Mouse (Mus musculus): ENCODE results near the gene Gm48552. TPM values are rescaled to one million over a fixed set of nuclear protein-coding genes. Genes with fewer than 3 reads are reported as not detected.
A peak's percentile ranks its signal among the peaks of the same experiment; 100 is the strongest.

Gene Gm48552
- polyA plus RNA-seq, 1 experiment from 2014 or later = 1.6 TPM

DNA sequence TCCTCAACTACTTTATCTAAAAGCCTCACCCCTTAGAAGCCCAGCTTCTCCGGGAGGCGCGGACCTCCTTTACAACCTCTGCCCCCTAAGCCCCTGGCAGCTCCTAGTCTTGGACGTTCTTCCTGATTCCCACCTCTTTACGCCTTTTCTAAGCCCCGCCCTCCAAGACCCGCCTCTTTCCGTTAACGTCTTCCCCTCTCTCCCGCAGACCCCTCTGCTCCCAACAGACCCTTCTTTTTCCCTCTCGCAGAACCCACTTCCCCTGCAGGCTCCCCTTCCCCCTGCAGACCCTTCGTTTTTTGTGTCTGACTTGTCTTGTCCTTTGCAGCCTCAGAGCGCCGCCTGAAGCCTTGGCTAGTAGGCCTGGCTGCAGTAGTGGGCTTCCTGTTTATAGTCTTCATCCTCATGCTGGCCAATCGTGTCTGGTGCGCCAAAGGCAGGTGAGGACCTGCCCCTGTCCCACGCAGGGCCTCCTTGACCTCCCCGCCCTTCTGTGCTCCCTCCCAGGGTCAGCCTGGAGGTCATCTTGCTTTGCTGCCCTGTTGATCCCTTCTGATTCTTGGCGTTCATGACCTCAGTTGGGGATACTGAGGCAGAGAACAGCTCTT lies 4.8 kb downstream of the Gm48552 start:
- no peaks in the 10 kb centered on the region for H3K9me3 ChIP-seq (replicated peaks)
- peaks cover 48% of the 10 kb centered on the region for H3K4me1 ChIP-seq
- H3K27ac ChIP-seq = peak overlapping the region; percentile 76
- peak overlapping the region; percentile 40 for H3K9ac ChIP-seq
- ATAC-seq (replicated peaks; ENCODE audit: low FRiP score) = no peak
- H3K4me3 ChIP-seq (replicated peaks) = peak overlapping the region; percentile 36
- no peaks in the 10 kb centered on the region for H3K27me3 ChIP-seq
- peaks cover 19% of the 10 kb centered on the region for H3K36me3 ChIP-seq
- peak overlapping the region; percentile 66 for H3K4me2 ChIP-seq
- 5% methylated on average over 19 of the region's 19 CpGs for WGBS

DNA sequence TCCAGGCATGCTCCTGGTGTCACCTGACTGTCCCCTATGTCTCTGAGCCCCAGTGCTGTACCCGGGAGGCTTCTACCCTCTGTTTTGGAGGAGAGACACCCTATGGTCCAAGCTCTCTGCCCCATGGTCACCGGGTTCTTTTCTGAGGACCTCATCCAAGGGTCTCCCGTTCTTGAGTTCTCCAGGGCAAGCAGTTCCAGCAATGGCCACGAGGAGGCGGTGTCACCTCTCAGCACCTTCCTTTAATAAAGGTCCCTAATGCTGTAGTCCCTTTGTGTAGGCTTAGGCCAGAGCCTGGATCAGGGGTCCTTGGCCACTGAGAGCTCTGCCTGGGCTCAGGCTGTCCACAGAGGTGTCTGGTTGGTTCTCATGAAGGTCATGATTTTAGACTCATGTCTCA lies 6.3 kb downstream of the Gm48552 start:
- no peak for ATAC-seq (replicated peaks; ENCODE audit: low FRiP score)
- no peak overlapping the region for H3K4me3 ChIP-seq (replicated peaks)
- no peaks in the 10 kb centered on the region for H3K9me3 ChIP-seq (replicated peaks)
- peaks cover 24% of the 10 kb centered on the region for H3K36me3 ChIP-seq
- peaks cover 42% of the 10 kb centered on the region for H3K4me1 ChIP-seq
- no peak overlapping the region for H3K4me2 ChIP-seq
- H3K27ac ChIP-seq = 0 out of 2 replicates have a peak overlapping the region, but pooled peaks have one; percentile 29
- H3K9ac ChIP-seq = no peak overlapping the region
- H3K27me3 ChIP-seq = no peaks in the 10 kb centered on the region
- 16% methylated on average over 5 of the region's 5 CpGs for WGBS

DNA sequence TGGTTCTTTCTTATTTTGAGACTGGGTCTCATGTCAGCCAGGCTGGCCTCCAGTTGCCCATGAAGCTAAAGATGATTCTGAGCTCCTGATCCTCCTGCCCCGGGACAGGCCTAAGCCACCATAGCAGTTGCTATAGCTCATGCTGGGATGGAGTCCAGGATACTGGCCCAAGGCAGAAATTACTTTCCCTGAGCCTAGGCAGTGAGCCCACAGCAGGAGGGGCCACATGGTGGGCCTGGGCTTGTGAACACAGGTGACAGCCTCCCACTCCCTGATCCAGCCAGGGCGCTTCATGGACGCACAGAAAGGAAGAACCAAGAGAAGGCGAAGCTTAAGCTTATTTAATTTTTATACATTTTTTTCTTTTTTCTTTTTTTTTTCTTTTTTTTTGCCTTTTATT lies 7.1 kb downstream of the Gm48552 start:
- no peak overlapping the region for H3K9ac ChIP-seq
- H3K4me3 ChIP-seq (replicated peaks) = no peak overlapping the region
- no peaks in the 10 kb centered on the region for H3K27me3 ChIP-seq
- peaks cover 28% of the 10 kb centered on the region for H3K36me3 ChIP-seq
- H3K4me1 ChIP-seq = peaks cover 47% of the 10 kb centered on the region
- 0 out of 2 replicates have a peak overlapping the region, but pooled peaks have one; percentile 14 for H3K27ac ChIP-seq
- no peak overlapping the region for H3K4me2 ChIP-seq
- no peaks in the 10 kb centered on the region for H3K9me3 ChIP-seq (replicated peaks)
- 88% methylated on average over 4 of the region's 4 CpGs for WGBS
- no peak for ATAC-seq (replicated peaks; ENCODE audit: low FRiP score)

DNA sequence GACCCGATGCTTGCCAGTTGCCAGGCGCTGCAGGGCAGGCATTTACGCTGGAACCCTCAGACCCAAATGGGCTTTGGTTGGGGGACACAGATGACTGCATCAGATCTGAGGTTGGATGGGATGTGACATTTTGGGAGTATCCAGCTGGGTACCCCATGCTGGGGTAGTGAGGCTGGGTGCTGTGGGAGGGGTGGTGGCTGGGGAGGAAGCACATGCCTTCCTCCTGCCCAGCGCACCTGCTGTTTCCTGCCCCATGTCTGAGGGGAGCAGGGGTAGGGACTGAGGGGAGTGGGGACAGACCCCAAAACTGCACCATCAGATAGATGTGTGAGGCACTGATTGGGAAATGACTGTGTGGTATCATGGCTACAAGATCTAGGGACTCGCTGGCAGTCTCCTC lies 7.9 kb downstream of the Gm48552 start:
- ATAC-seq (replicated peaks; ENCODE audit: low FRiP score) = no peak
- no peak overlapping the region for H3K4me2 ChIP-seq
- 75% methylated on average over 5 of the region's 5 CpGs for WGBS
- peaks cover 31% of the 10 kb centered on the region for H3K36me3 ChIP-seq
- H3K4me3 ChIP-seq (replicated peaks) = no peak overlapping the region
- 0 out of 2 replicates have a peak overlapping the region, but pooled peaks have one; percentile 14 for H3K27ac ChIP-seq
- no peak overlapping the region for H3K9ac ChIP-seq
- H3K27me3 ChIP-seq = no peaks in the 10 kb centered on the region
- peaks cover 56% of the 10 kb centered on the region for H3K4me1 ChIP-seq
- no peaks in the 10 kb centered on the region for H3K9me3 ChIP-seq (replicated peaks)

DNA sequence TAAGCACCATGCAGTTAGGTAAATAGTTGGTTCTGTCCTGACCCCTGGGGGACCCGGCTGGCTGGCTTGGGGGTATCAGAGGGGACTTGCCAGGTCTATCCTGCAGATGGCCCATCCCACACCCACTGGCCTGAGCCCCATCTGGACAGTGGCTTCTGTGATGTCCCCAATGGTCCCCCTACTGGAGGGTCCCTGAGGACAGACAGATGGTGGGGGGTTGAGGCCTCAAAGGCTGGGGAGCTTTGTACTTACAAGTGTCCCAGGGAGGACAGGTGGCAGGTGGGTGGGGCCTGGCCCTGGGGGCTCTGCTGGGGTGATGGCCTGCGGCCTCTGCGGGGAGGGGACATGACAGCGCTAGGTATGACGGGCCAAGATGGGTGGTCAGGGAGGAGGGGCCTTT lies 10.5 kb downstream of the Gm48552 start:
- ATAC-seq (replicated peaks; ENCODE audit: low FRiP score) = no peak
- no peaks in the 10 kb centered on the region for H3K27me3 ChIP-seq
- no peak overlapping the region for H3K9ac ChIP-seq
- no peak overlapping the region for H3K4me3 ChIP-seq (replicated peaks)
- WGBS = 78% methylated on average over 5 of the region's 5 CpGs
- H3K4me1 ChIP-seq = peaks cover 60% of the 10 kb centered on the region
- H3K9me3 ChIP-seq (replicated peaks) = no peaks in the 10 kb centered on the region
- peaks cover 42% of the 10 kb centered on the region for H3K36me3 ChIP-seq
- H3K4me2 ChIP-seq = no peak overlapping the region
- no peak overlapping the region for H3K27ac ChIP-seq

DNA sequence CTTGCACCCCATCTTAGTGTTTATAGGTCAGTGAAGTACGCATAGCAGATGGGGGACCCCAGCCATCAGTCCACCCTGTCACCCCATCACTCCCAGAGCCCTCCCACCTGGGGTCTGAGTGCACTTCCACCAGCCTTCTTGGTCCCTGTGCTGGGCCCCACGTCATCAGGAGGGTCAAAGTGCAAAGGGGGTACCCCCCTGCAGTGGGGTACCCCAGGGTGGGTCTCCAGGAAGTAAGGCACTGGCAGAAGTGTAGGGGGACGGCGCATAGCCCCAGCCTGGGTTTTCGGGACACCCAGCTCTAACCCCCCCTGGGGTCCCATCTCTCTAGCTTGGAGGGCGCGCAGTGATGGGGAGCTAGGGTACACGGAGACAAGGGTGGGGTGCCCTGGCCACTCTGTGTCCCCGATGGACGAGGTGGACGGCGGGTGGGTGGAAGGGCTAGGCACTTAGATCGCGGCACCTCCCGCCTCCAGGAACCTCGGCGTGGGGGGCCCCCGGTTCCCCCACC lies 11.0 kb downstream of the Gm48552 start:
- H3K9ac ChIP-seq = no peak overlapping the region
- 86% methylated on average over 18 of the region's 18 CpGs for WGBS
- no peak overlapping the region for H3K4me3 ChIP-seq (replicated peaks)
- ATAC-seq (replicated peaks; ENCODE audit: low FRiP score) = no peak
- no peak overlapping the region for H3K27ac ChIP-seq
- H3K9me3 ChIP-seq (replicated peaks) = no peaks in the 10 kb centered on the region
- peaks cover 48% of the 10 kb centered on the region for H3K36me3 ChIP-seq
- H3K4me1 ChIP-seq = peaks cover 65% of the 10 kb centered on the region
- H3K4me2 ChIP-seq = no peak overlapping the region
- H3K27me3 ChIP-seq = no peaks in the 10 kb centered on the region

DNA sequence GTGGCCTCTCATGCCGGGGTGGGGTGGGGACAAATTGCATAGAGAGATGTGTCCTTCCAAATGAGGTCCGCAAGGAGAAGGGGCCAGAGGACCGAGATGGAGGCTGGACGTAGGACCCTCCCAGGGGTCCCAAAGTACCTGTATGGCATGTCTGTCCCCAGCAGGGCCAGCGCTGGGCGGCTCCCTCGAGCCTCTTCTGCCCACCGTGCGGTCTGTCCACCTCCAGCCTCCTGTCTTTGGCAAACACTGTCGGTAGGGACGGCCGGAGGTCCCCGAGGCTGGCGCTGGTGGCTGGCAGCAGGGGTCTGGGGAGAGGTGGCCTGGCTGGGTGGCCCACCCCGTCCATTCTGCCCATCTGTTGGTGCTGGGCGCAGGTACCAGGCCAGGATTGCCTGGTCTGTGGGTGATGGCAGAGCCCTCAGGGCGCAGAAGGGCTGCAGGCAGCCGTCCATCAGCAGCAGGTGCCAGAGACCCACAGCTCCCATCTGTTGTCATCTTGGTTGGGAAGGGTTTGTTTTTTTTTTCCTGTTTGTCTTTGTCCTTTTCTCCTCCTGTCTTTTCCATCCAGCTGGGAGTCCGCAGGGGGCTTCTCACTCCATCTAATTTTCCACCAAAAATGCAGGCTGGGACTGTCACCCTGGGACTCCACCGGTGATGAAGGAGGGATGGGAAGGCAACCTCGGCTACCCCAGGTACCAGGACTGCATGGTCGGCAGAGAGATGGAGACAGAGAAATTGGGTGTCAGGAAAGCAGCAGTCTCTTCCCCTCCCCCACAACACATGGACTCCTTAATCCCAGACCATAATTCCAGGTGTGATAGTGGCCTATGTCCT lies 11.8 kb downstream of the Gm48552 start:
- 64% methylated on average over 22 of the region's 22 CpGs for WGBS
- no peak for ATAC-seq (replicated peaks; ENCODE audit: low FRiP score)
- no peak overlapping the region for H3K9ac ChIP-seq

DNA sequence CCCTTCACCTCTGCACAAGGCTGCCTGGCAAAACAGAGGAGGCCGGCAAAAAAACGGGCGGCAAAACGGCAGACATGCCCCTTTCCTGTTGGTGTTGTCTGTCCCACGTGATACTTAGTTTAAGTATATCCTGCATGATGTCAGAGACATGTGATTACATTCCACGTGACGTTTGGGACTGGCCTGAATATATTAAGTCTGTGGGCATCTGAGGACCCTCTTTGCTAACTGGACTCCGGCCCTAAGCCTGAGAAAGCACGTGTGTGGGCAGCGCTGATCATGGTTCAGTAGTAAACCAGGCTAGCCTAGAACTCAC lies 12.4 kb downstream of the Gm48552 start:
- peak; percentile 0; the same call in 1 of the 2 replicates for ATAC-seq (replicated peaks; ENCODE audit: low FRiP score)
- Histone ChIP-seq H3K36me3 (peaks cover 60% of the 10 kb centered on the region), H3K27ac (peak overlapping the region; percentile 96), H3K4me3 (replicated peaks) (0 out of 2 replicates have a peak overlapping the region, but pooled peaks have one; percentile 27), H3K4me1 (peaks cover 71% of the 10 kb centered on the region), H3K4me2 (peak overlapping the region; percentile 50; the same call in 1 of the 2 replicates), H3K9ac (no peak overlapping the region), H3K27me3 (no peaks in the 10 kb centered on the region), H3K9me3 (replicated peaks) (no peaks in the 10 kb centered on the region)
- WGBS = 33% methylated on average over 10 of the region's 10 CpGs

More for the DNA sequence above, 11.8 kb downstream of the Gm48552 start:
- H3K4me1 ChIP-seq = peaks cover 70% of the 10 kb centered on the region
- H3K27me3 ChIP-seq = no peaks in the 10 kb centered on the region
- peaks cover 54% of the 10 kb centered on the region for H3K36me3 ChIP-seq
- no peaks in the 10 kb centered on the region for H3K9me3 ChIP-seq (replicated peaks)
- no peak overlapping the region for H3K4me2 ChIP-seq
- no peak overlapping the region for H3K4me3 ChIP-seq (replicated peaks)
- peak overlapping the region; percentile 96; the same call in 1 of the 2 replicates for H3K27ac ChIP-seq

DNA sequence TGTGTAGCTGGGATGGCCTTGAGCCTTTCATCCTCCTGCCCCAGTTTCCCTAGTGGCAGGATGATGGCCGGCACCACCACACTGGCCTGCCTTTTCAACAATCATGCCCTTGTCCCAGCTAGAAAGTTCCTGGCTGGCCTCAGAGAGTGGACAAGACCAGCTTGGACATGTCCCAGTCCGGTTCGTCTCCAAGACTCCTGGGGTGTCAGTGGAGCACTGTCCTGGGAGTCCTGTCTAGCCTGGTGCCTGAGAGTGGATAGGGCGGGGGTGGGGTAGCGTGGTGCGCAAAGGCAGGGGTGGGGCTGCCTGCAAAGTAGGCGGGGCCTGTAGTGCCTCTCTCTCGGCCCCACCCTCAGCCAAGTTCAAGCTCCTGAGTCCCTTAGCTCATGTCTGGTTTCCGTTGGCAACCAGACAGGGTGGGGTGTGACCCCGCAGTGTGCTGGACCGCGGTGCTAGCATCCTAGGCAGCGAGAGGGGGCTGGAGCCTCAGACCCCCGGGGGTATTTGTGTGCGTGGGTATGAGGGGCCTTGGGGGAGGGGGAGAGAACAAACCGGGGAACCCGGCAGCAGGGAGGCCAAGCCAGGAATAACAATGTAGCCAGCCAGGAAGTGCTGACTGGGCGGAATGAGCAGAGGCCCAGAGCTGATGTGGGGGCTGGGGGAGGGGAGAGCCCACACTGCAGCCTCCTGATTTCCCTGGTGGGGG lies 12.9 kb downstream of the Gm48552 start:
- H3K4me3 ChIP-seq (replicated peaks) = peak overlapping the region; percentile 27
- H3K27me3 ChIP-seq = no peaks in the 10 kb centered on the region
- peak; percentile 83 for ATAC-seq (replicated peaks; ENCODE audit: low FRiP score)
- H3K9ac ChIP-seq = no peak overlapping the region
- peak overlapping the region; percentile 96 for H3K27ac ChIP-seq
- peaks cover 65% of the 10 kb centered on the region for H3K36me3 ChIP-seq
- H3K4me1 ChIP-seq = peaks cover 70% of the 10 kb centered on the region
- WGBS = 9% methylated on average over 18 of the region's 18 CpGs
- H3K4me2 ChIP-seq = peak overlapping the region; percentile 50
- H3K9me3 ChIP-seq (replicated peaks) = no peaks in the 10 kb centered on the region

DNA sequence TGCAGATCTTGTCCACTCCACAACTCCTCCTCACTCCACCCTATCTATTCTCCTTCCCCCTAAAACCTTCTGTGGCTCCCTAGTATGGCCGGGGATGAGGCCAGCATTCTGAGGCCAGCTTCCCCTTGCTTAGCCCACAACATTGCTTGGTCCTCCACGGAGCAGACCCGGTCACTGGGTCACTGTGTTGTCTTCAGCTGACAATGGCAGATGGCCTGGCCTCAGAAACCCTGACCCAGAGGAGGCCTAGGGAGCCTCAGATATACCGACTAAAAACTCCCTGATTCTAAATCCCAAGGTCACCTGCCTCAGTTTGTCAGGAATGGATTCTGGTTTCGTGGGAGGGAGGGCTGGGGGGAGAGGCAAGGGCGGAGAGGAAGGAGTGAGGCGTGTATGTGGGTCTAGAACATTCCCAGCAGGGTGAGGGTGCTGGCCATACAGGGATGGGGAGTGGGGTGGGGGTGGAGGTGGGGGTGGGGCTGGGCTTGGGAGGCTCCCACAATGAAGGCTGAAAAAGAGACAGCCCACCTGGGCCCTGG lies 13.5 kb downstream of the Gm48552 start:
- WGBS = 13% methylated on average over 7 of the region's 7 CpGs
- Histone ChIP-seq H3K4me1 (peaks cover 73% of the 10 kb centered on the region), H3K9me3 (replicated peaks) (no peaks in the 10 kb centered on the region), H3K9ac (no peak overlapping the region), H3K4me3 (replicated peaks) (peak overlapping the region; percentile 27), H3K27ac (peak overlapping the region; percentile 96), H3K27me3 (no peaks in the 10 kb centered on the region), H3K36me3 (peaks cover 72% of the 10 kb centered on the region), H3K4me2 (peak overlapping the region; percentile 50)
- ATAC-seq (replicated peaks; ENCODE audit: low FRiP score) = no peak; the same call in 1 of the 2 replicates

DNA sequence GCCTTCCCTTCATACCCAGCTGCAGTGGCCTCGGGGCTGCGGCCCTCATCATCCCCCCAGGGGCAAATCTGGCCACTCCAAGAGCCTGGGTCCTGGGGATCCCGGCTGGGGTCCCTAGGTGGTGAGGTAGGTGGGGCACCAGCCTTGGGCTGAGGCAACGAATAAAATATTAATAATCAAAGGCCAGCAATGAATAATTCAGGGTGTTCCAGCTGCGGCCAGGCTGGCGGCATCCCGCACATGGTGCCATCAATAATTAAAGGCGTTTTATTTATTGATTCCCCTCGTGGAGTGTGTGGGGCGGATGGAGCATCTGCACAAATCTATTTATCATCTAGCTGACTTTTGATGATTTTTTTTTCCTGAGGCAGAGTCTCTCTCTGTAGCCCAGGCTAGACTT lies 14.7 kb downstream of the Gm48552 start:
- ATAC-seq (replicated peaks; ENCODE audit: low FRiP score) = no peak
- Histone ChIP-seq H3K9me3 (replicated peaks) (no peaks in the 10 kb centered on the region), H3K9ac (no peak overlapping the region; the same call in 1 of the 2 replicates), H3K27me3 (no peaks in the 10 kb centered on the region), H3K27ac (peak overlapping the region; percentile 96), H3K36me3 (peaks cover 71% of the 10 kb centered on the region), H3K4me2 (no peak overlapping the region), H3K4me1 (peaks cover 81% of the 10 kb centered on the region), H3K4me3 (replicated peaks) (no peak overlapping the region)
- 68% methylated on average over 10 of the region's 10 CpGs for WGBS
